Mouse (Mus musculus) embryonic facial prominence, embryonic 11.5 days (tissue): ENCODE data around the gene Ppp1r12b. TPM values are rescaled to one million over a fixed set of nuclear protein-coding genes. Genes with fewer than 3 reads are reported as not detected.

Source experiments
- ATAC-seq: fragments of 200-750 bp; cut with Nextera tagmentation; replicated peaks from 2 replicates; pipeline ENCODE4 v1.8.0; 2017; ENCODE audit warnings: low read depth; ENCODE audit not compliant: insufficient number of reproducible peaks, low FRiP score, low TSS enrichment
- DNase-seq: peaks from one replicate; pipeline ENCODE4 v3.0.0-alpha.2; 2015; ENCODE audit warnings: low spot score
- H3K27ac ChIP-seq: fragments of 300-500 bp; sonication (generic); replicated peaks from 2 replicates; pipeline ENCODE4 v1.5.1; 2014; ENCODE audit warnings: mild to moderate bottlenecking, low read depth, low read length, control low read depth
- H3K27me3 ChIP-seq: fragments of 300-500 bp; sonication (generic); 2 replicates; pipeline ENCODE4 v1.6.1; 2014; ENCODE audit warnings: mild to moderate bottlenecking, low read length, moderate library complexity, mixed read lengths; ENCODE audit not compliant: control insufficient read depth, insufficient read depth
- H3K36me3 ChIP-seq: fragments of 300-500 bp; sonication (generic); replicated peaks from 2 replicates; pipeline ENCODE4 v1.6.1; 2014; ENCODE audit warnings: low read depth, mild to moderate bottlenecking, low read length, moderate library complexity, mixed read lengths; ENCODE audit not compliant: control insufficient read depth, insufficient read depth
- H3K4me1 ChIP-seq: fragments of 300-500 bp; sonication (generic); 2 replicates; pipeline ENCODE4 v1.6.1; 2014; ENCODE audit warnings: low read length, mixed read lengths; ENCODE audit not compliant: control insufficient read depth, insufficient read depth
- H3K4me2 ChIP-seq: fragments of 300-500 bp; sonication (generic); 2 replicates; pipeline ENCODE4 v1.6.1; 2014; ENCODE audit warnings: low read depth, mild to moderate bottlenecking, control low read depth, low read length, moderate library complexity
- H3K4me3 ChIP-seq: fragments of 300-500 bp; sonication (generic); 2 replicates; pipeline ENCODE4 v1.5.1; 2014; ENCODE audit warnings: low read depth, low read length, control low read depth
- H3K9ac ChIP-seq: fragments of 300-500 bp; sonication (generic); replicated peaks from 2 replicates; pipeline ENCODE4 v1.6.1; 2014; ENCODE audit warnings: mild to moderate bottlenecking, control low read depth, low read length
- H3K9me3 ChIP-seq: fragments of 300-500 bp; sonication (generic); replicated peaks from 2 replicates; pipeline ENCODE4 v1.6.1; 2016; ENCODE audit warnings: mild to moderate bottlenecking, low read length, inconsistent platforms, mixed read lengths; ENCODE audit not compliant: control insufficient read depth
- WGBS: fragments of 180-500 bp; shearing (Covaris S2); extraction: QIAGEN DNeasy Blood & Tissue Kit; methylation state at CpG from one replicate; pipeline ENCODE4 v1.1.7; 2014; 5-methylcytosine and 5-hydroxymethylcytosine counted together
- polyA plus RNA-seq: library from polyadenylated mRNA; unstranded; fragments of >200 nt; fragmentation: Nextera tagmentation; extraction: Ambion mirVana; gene quantifications from 2 replicates; pipeline ENCODE4 v1.2.1, GENCODE M21; 2014

The Ppp1r12b gene
- polyA plus RNA-seq, 1 experiment from 2014 or later = 5.0 TPM

GRCm38 (mm10) chr1:134764831-134765458 lies 190.8 kb downstream of the Ppp1r12b start:
- Histone ChIP-seq H3K27me3 (no peaks in the 10 kb centered on the region), H3K9ac (no peak overlapping the region), H3K36me3 (no peaks in the 10 kb centered on the region; the same call in 1 of the 2 replicates), H3K27ac (no peak overlapping the region), H3K4me3 (no peak overlapping the region), H3K9me3 (no peaks in the 10 kb centered on the region), H3K4me2 (no peak overlapping the region), H3K4me1 (peaks cover 4% of the 10 kb centered on the region; the same call in 1 of the 2 replicates)
- 54% methylated on average over 7 of the region's 7 CpGs for WGBS
- ATAC-seq (no peak), DNase-seq (no peak)

GRCm38 (mm10) chr1:134763776-134764438 lies 191.8 kb downstream of the Ppp1r12b start:
- no peak for DNase-seq
- Histone ChIP-seq H3K4me2 (no peak overlapping the region), H3K36me3 (no peaks in the 10 kb centered on the region; the same call in 1 of the 2 replicates)

GRCm38 (mm10) chr1:134763250-134763649 lies 192.5 kb downstream of the Ppp1r12b start:
- Histone ChIP-seq H3K9me3 (no peaks in the 10 kb centered on the region), H3K27ac (no peak overlapping the region), H3K4me1 (peaks cover 4% of the 10 kb centered on the region; the same call in 1 of the 2 replicates), H3K4me3 (no peak overlapping the region), H3K36me3 (no peaks in the 10 kb centered on the region; the same call in 1 of the 2 replicates), H3K27me3 (no peaks in the 10 kb centered on the region), H3K4me2 (no peak overlapping the region), H3K9ac (no peak overlapping the region)
- 95% methylated on average over 4 of the region's 4 CpGs for WGBS
- DNase-seq (no peak), ATAC-seq (no peak)

More at GRCm38 (mm10) chr1:134763776-134764438, 191.8 kb downstream of the Ppp1r12b start:
- ATAC-seq = no peak
- Histone ChIP-seq H3K4me3 (no peak overlapping the region), H3K27ac (no peak overlapping the region), H3K4me1 (peaks cover 4% of the 10 kb centered on the region; the same call in 1 of the 2 replicates), H3K9me3 (no peaks in the 10 kb centered on the region), H3K27me3 (no peaks in the 10 kb centered on the region), H3K9ac (no peak overlapping the region)
- 85% methylated on average over 11 of the region's 11 CpGs for WGBS

GRCm38 (mm10) chr1:134761534-134761933 lies 194.2 kb downstream of the Ppp1r12b start:
- H3K4me2 ChIP-seq = no peak overlapping the region
- DNase-seq (no peak), ATAC-seq (no peak)
- H3K4me3 ChIP-seq = no peak overlapping the region
- no peaks in the 10 kb centered on the region for H3K4me1 ChIP-seq
- no peak overlapping the region for H3K27ac ChIP-seq
- H3K9me3 ChIP-seq = no peaks in the 10 kb centered on the region
- no peaks in the 10 kb centered on the region for H3K36me3 ChIP-seq
- WGBS = 89% methylated on average over 7 of the region's 7 CpGs
- no peak overlapping the region for H3K9ac ChIP-seq
- no peaks in the 10 kb centered on the region for H3K27me3 ChIP-seq

- H3K9me3 ChIP-seq = no peaks in the 10 kb centered on the region
- 70% methylated on average over 5 of the region's 5 CpGs for WGBS
- ATAC-seq (no peak), DNase-seq (no peak)
- H3K27ac ChIP-seq = no peak overlapping the region
- no peaks in the 10 kb centered on the region for H3K36me3 ChIP-seq
- no peak overlapping the region for H3K4me2 ChIP-seq
- H3K4me3 ChIP-seq = no peak overlapping the region
- no peaks in the 10 kb centered on the region for H3K4me1 ChIP-seq
- no peaks in the 10 kb centered on the region for H3K27me3 ChIP-seq
- no peak overlapping the region for H3K9ac ChIP-seq
Observed at GRCm38 (mm10) chr1:134760642-134761041, 195.1 kb downstream of the Ppp1r12b start.

GRCm38 (mm10) chr1:134759133-134759532 lies 196.6 kb downstream of the Ppp1r12b start:
- no peak overlapping the region for H3K9ac ChIP-seq
- no peak overlapping the region for H3K4me3 ChIP-seq
- WGBS = 89% methylated on average over 6 of the region's 6 CpGs
- H3K4me1 ChIP-seq = no peaks in the 10 kb centered on the region
- no peak overlapping the region for H3K27ac ChIP-seq
- DNase-seq (no peak), ATAC-seq (no peak)
- H3K36me3 ChIP-seq = no peaks in the 10 kb centered on the region
- no peaks in the 10 kb centered on the region for H3K27me3 ChIP-seq
- no peaks in the 10 kb centered on the region for H3K9me3 ChIP-seq
- no peak overlapping the region for H3K4me2 ChIP-seq

- Histone ChIP-seq H3K4me3 (no peak overlapping the region), H3K9me3 (no peaks in the 10 kb centered on the region)
Observed at GRCm38 (mm10) chr1:134757230-134757629, 198.5 kb downstream of the Ppp1r12b start.

GRCm38 (mm10) chr1:134756190-134756873 lies 199.4 kb downstream of the Ppp1r12b start:
- Histone ChIP-seq H3K9me3 (no peaks in the 10 kb centered on the region), H3K9ac (no peak overlapping the region), H3K27me3 (no peaks in the 10 kb centered on the region), H3K4me2 (no peak overlapping the region), H3K4me3 (no peak overlapping the region), H3K36me3 (no peaks in the 10 kb centered on the region), H3K4me1 (peaks cover 3% of the 10 kb centered on the region; the same call in 1 of the 2 replicates), H3K27ac (no peak overlapping the region)
- 68% methylated on average over 10 of the region's 10 CpGs for WGBS
- DNase-seq = no peak
- ATAC-seq = no peak

More at GRCm38 (mm10) chr1:134757230-134757629, 198.5 kb downstream of the Ppp1r12b start:
- Histone ChIP-seq H3K4me2 (no peak overlapping the region), H3K9ac (no peak overlapping the region), H3K4me1 (peaks cover 3% of the 10 kb centered on the region; the same call in 1 of the 2 replicates), H3K27ac (no peak overlapping the region), H3K27me3 (no peaks in the 10 kb centered on the region), H3K36me3 (no peaks in the 10 kb centered on the region)
- no peak for ATAC-seq
- DNase-seq = no peak
- WGBS = 78% methylated on average over 3 of the region's 3 CpGs
